Mouse (Mus musculus) neutrophil, adult 83 days (primary cell): Measurements from ENCODE around the gene Stag1. TPM values are rescaled to one million over a fixed set of nuclear protein-coding genes. Genes with fewer than 3 reads are reported as not detected.

Source experiments
- total RNA-seq, 2 experiments: library from RNA; stranded (reverse); gene quantifications; one replicate each; pipeline ENCODE4 v1.2.4; 2023

Gene Stag1
- 10 to 100 TPM; 51.9 to 58.0 TPM for total RNA-seq

DNA sequence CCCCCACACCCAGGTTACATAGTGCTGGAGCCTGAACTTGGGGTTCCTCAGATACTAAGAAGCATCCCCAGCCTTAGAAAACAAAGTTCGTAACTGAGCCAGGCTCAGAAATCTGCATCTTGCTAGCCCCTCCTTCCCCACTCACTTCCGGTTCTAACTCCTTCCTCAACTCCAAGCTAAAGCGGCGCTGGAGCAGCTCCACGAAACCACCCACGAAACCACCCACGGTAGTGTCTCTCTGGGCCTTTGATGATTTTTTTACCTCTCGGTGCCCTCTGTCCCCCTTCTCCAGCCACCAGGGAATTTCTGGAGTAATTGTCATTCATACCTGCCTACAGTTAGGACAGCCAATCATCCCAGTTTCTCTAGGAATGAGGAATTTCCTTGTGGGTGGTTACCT is at the start of gene Stag1:
TSS of gene Stag1 (plus strand) at position 253 of the 400 bp plus-strand sequence.

DNA sequence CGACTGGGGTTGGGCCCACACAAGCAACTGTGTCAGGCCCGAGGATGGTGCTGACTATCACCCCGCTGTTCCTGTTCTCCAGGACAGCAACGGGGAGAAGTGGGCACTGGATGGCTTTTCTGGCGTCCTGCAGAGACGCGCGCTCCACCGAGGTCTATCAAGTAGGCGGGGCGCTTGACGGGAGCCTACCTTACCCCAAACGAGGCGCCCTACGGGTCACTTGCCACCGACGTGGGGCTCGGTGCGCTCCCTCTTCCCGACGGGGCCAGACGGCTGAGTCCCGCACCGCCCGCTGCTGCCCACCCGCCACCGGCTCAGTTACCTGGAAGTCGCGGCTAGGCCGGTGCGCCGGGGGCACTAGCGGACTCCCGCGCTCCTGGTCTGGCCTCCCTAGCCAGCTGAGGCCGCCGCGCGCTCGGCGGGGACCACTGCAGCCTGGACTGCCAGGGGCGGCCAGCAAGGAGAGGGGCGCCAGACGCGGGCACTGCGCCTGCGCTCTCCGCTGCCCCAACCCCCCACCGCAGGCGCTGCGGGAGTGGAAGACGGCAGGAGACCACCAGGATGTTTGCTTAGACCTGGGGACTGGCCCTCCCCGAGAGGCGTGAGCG is 26.9 kb upstream of the Stag1 start, which contains the start of gene Slc35g2:
TSS of gene Slc35g2 (minus strand) at position 465 of the 608 bp plus-strand sequence.

Other genes with a start within 250 kb of the Stag1 start
- gene Il20rb, start 111.0 kb upstream of the Stag1 start, total RNA-seq = 1 to 10 TPM; 1.1 to 1.4 TPM
- gene Nck1, start 51.7 kb upstream of the Stag1 start, total RNA-seq = 10 to 100 TPM; 56.4 to 58.3 TPM
- not detected for gene Slc35g2, start 26.7 kb upstream of the Stag1 start, total RNA-seq